Mouse (Mus musculus) adipocyte (in vitro differentiated cells): Measurements from ENCODE around the gene Sycp3.
"Not testable (repeated sequence)": the region's sequence is repeated elsewhere in the genome, so short reads cannot be mapped to it uniquely, and the experiment has no call there.

Experiments used
- DNase-seq: peaks from one replicate; pipeline ENCODE4 v3.0.0-alpha.2; 2016; ENCODE audit warnings: low spot score

Sycp3 gene

GRCm38 (mm10) chr10:88459502-88459992 is at the start of gene Sycp3:
Gene Sycp3 (plus strand): TSS chr10:88459569.
- no peak for DNase-seq

- DNase-seq = no peak
These were observed 49.6 kb upstream of the Sycp3 start for GRCm38 (mm10) chr10:88409751-88410150.

DNA sequence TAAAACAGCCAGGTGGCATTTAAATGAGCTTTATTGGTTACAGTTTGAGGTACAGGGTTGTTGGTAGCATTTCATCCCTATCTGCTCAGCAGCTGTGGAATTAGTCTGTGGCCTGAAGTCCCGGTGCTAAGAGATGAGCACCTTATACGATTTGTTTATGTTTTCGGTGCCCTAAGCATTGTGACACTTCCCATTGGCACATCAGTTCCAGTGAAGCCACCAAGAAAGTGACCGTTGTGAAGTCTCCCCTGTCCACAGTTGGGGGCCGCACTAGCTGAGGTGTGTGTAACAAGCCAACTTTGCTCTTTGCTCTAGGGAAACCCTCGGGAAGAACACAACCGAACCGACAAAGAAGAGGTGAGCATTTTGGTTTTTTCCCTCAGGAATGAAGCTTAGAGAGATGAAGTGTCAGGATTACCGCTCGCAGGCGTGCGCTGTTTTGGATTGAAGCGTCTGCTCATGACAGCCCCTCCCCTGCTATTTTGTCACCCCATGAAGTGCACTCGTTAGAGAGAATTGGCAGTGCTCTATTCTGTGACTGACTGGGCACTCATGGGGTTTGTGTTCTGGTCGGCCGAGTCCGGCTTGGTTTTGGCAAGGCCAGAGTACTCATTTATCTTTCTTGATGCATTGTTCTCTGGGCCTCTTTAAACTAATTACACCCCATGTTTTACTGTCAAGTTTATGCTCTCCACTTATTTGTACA is 46.9 kb upstream of the Sycp3 start:
- DNase-seq = no peak

GRCm38 (mm10) chr10:88417686-88418085 is 41.7 kb upstream of the Sycp3 start:
- DNase-seq = no peak

DNA sequence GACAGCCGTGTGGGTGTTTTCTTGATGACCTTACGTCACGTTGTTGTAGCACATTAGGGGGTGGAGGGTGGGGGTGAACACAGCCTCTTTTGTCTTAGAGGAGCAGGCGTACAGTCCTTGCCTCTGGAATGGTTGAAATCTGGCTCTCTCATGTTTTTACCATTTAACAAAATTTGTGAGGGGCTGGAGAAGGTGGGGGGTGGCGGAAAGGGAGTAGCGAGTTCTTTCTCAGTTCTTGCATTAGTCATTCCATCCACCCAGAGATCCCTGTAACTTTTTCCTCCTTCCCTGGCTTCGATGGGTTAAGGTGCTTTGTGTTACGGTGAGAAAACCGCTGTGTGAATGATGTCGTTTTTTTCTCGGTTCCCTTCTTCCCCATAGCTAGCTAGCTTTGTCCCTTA is 39.2 kb upstream of the Sycp3 start:
- DNase-seq = no peak

DNA sequence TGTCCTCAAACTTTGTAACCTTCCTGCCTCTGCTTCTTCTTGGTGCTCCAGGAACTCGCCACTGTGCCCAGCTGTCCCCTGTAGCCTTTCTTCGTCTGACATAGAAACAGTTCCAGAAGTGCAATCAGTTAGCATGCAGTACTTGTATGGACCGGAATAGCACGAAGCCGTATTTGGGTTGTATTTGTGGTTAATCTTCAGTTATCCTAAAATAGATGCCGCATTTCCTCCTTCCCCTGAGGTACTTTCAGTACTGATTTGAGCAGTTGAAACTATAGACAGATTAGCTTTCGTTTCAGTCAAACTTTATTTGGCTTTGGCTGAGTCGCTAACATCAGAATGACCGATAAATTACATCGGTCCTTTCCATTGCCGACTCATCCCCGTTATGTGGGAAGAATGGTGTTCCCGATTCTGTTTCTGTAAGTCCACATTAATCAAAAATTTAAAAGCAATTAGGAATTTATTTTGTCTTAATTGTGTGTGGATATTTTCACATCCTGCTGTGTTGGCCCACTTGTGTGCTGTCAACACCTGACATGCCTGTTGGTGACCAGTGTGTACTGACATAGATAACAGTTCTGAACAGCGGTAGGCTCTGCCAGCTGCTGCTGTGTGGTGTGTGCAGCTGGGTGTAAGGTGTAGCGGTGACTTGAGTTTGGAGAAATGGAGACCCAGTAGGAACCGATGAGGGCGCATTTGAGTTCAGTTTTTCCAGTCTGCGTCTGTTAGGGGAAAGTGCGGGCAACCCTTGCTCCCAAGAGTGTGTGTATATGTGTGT is 38.5 kb upstream of the Sycp3 start:
- no peak for DNase-seq

GRCm38 (mm10) chr10:88426158-88426816 is 33.1 kb upstream of the Sycp3 start:
- DNase-seq = peak; percentile 78

GRCm38 (mm10) chr10:88426896-88427295 is 32.5 kb upstream of the Sycp3 start:
- DNase-seq = no peak

GRCm38 (mm10) chr10:88427998-88428397 is 31.4 kb upstream of the Sycp3 start:
- no peak for DNase-seq

GRCm38 (mm10) chr10:88441224-88441623 is 18.1 kb upstream of the Sycp3 start:
- DNase-seq = peak; percentile 74

DNA sequence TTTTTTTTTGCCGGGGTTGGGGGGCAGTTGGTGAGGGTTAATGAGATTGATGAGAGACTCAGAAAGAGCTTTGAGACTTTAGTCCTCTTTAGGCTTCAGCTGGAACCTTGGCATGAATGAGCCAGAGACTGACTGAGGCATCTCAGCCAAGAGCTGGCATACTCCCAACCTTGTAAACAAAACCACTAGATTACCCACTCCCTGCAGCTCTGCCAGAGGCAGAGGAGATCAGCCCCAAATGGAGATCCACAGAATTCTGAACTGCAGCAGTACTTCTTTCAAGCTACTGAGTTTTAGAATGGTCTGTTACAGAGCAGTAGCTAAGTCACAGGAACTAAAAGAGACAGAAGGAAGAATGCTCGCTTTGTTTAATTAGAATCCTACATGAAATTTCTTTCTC is 8.1 kb upstream of the Sycp3 start:
- DNase-seq = peak; percentile 94

DNA sequence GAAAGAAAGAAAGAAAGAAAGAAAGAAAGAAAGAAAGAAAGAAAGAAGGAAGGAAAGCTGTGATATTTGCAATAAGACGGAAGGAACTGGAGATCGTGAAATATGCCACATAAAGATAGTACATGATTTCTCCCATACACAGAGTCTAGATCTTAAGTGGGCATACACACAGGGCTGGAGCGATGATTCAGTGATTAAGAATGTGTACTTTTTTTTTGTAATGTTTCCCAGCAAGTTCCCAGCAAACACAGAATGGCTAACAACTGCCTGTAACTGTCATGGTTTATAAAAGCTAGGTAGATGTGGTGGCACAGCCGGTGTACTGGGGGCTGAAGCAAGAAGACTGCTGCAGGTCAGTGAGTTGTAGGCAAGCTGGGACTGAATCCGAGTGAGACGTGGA is 7.4 kb upstream of the Sycp3 start:
- no peak for DNase-seq

- peak; percentile 14 for DNase-seq
These were observed 1.6 kb upstream of the Sycp3 start for GRCm38 (mm10) chr10:88457816-88458215.

GRCm38 (mm10) chr10:88460122-88460820 is 902 bp downstream of the Sycp3 start:
- DNase-seq = no peak

- DNase-seq = not testable (repeated sequence)
These were observed 23.5 kb downstream of the Sycp3 start for GRCm38 (mm10) chr10:88482866-88483265.

GRCm38 (mm10) chr10:88488629-88489028 is 29.3 kb downstream of the Sycp3 start:
- DNase-seq = no peak

DNA sequence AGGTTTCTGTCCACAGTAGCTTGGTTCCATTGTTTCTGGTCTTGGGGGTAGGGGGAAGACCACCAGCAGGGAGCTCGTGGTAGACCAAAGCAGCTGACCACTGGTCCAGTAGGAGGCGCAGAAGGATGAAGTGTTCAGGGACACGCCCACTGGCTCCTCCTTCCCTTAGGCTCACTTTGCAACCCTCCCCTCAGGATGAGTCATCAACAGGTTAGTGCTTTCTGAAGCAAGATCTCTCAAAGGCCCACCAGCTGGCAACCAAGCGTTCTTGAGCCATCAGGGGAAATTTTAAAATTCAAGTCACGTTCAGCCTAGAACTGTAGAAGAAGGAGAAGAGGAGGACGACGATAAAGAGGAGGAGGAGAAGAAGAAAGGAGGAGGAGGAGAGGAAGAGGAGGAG is 32.3 kb downstream of the Sycp3 start:
- DNase-seq = no peak

DNA sequence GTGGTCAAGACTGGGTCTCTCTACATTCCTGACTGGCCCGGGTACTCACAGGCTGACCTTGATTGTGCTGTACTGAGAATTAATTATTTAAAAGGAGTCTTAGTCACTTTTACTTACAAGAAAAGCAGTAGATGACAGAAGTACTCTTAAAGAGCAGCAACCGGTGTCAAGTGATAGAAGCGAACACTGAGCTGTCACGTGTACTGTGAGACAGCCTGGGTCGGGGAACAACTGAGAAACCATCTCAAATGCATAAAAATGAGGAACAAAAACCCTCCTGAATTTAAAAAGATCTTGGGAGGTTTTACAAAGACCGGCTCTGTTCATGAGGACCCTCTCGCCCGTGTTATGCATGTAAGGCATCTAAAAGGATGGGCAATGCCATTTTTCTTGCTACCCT is 33.3 kb downstream of the Sycp3 start:
- no peak for DNase-seq

DNA sequence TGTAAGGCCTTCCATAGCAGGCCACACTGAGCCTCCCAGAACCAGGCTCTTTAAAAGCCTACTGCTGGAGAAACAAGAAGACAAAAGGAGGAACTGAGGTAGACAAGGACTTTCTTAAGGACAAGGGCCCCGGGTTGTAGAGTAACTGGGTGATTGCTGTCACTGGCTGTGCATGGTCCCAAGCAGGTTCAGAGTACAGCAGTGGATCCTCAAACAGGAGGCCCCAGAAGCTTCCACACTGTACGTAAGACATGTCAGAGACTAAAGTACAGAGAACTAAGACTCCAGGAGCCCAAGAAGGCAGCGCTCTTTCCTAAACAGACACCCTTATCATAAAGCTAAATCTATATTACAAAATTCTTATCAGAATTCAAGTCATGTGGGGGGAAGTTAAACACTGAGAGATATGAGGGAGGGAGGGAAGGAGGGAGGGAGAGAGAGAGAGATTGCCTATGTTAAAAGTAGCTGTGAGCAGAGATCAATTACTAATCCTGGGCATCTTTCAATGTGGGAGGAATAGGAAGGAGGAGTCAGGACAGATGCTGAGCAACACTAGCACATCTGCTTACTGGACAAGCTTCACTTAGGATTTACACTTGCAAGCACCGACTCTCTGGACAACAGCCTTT is 35.7 kb downstream of the Sycp3 start:
- no peak for DNase-seq

GRCm38 (mm10) chr10:88496864-88497564 is 37.6 kb downstream of the Sycp3 start:
- no peak for DNase-seq

- no peak for DNase-seq
These were observed 40.6 kb downstream of the Sycp3 start for GRCm38 (mm10) chr10:88499993-88500392.
